Mouse (Mus musculus): ENCODE results near the gene Ntn1.

Ntn1 gene

GRCm38 (mm10) chr11:68407266-68407926, 6.8 kb upstream of the Ntn1 start:
- DNase-seq (ENCODE audit: low spot score in 2 of 2): no peak

GRCm38 (mm10) chr11:68405576-68405975, 5.0 kb upstream of the Ntn1 start:
- no peak for DNase-seq (ENCODE audit: low spot score in 2 of 2)

- no peak for DNase-seq (ENCODE audit: low spot score in 2 of 2)
These were observed 3.6 kb upstream of the Ntn1 start for GRCm38 (mm10) chr11:68404185-68404584.

- DNase-seq (ENCODE audit: low spot score in 2 of 2): no peak
These were observed 805 bp upstream of the Ntn1 start for GRCm38 (mm10) chr11:68401428-68401827.

- DNase-seq (ENCODE audit: low spot score in 2 of 2): no peak
These were observed 477 bp downstream of the Ntn1 start for GRCm38 (mm10) chr11:68400021-68400671.

GRCm38 (mm10) chr11:68399548-68400020, 1.0 kb downstream of the Ntn1 start:
- DNase-seq (ENCODE audit: low spot score in 2 of 2): no peak

- no peak for DNase-seq (ENCODE audit: low spot score in 2 of 2)
These were observed 1.6 kb downstream of the Ntn1 start for GRCm38 (mm10) chr11:68398891-68399547.

GRCm38 (mm10) chr11:68395546-68395945, 5.1 kb downstream of the Ntn1 start:
- no peak for DNase-seq (ENCODE audit: low spot score in 2 of 2)

- no peak for DNase-seq (ENCODE audit: low spot score in 2 of 2)
These were observed 5.9 kb downstream of the Ntn1 start for GRCm38 (mm10) chr11:68394749-68395148.

GRCm38 (mm10) chr11:68393897-68394490, 6.6 kb downstream of the Ntn1 start:
- DNase-seq (ENCODE audit: low spot score in 2 of 2): no peak

- DNase-seq (ENCODE audit: low spot score in 2 of 2): no peak
These were observed 10.0 kb downstream of the Ntn1 start for GRCm38 (mm10) chr11:68390381-68391287.

GRCm38 (mm10) chr11:68389621-68390020, 11.0 kb downstream of the Ntn1 start:
- DNase-seq (ENCODE audit: low spot score in 2 of 2): no peak

GRCm38 (mm10) chr11:68388655-68389015, 12.0 kb downstream of the Ntn1 start:
- DNase-seq (ENCODE audit: low spot score in 2 of 2): no peak

- DNase-seq (ENCODE audit: low spot score in 2 of 2): no peak
These were observed 12.5 kb downstream of the Ntn1 start for GRCm38 (mm10) chr11:68387971-68388654.

GRCm38 (mm10) chr11:68387441-68387760, 13.2 kb downstream of the Ntn1 start:
- DNase-seq (ENCODE audit: low spot score in 2 of 2): no peak

GRCm38 (mm10) chr11:68386589-68387440, 13.8 kb downstream of the Ntn1 start:
- DNase-seq (ENCODE audit: low spot score in 2 of 2): no peak

- no peak for DNase-seq (ENCODE audit: low spot score in 2 of 2)
These were observed 14.6 kb downstream of the Ntn1 start for GRCm38 (mm10) chr11:68385921-68386588.

- DNase-seq (ENCODE audit: low spot score in 2 of 2): peak in 1 of 2 experiments; percentile 13
These were observed 15.4 kb downstream of the Ntn1 start for GRCm38 (mm10) chr11:68385021-68385821.

- DNase-seq (ENCODE audit: low spot score in 2 of 2): no peak
These were observed 16.0 kb downstream of the Ntn1 start for GRCm38 (mm10) chr11:68384592-68385020.
